Mouse (Mus musculus) stomach, postnatal 0 days (tissue): ENCODE results near the gene Prkce. TPM values are rescaled to one million over a fixed set of nuclear protein-coding genes. Genes with fewer than 3 reads are reported as not detected.

Source experiments
- ATAC-seq: fragments of 200-750 bp; cut with Nextera tagmentation; 2 replicates; pipeline ENCODE4 v1.8.0; 2017; ENCODE audit not compliant: low FRiP score, low TSS enrichment
- DNase-seq: peaks from one replicate; pipeline ENCODE4 v3.0.0-alpha.2; 2016; ENCODE audit warnings: low spot score
- H3K27ac ChIP-seq: fragments of 300-500 bp; sonication (generic); replicated peaks from 2 replicates; pipeline ENCODE4 v1.5.1; 2014; ENCODE audit warnings: mild to moderate bottlenecking, control low read depth
- H3K27me3 ChIP-seq: fragments of 300-500 bp; sonication (generic); 2 replicates; pipeline ENCODE4 v1.6.1; 2014; ENCODE audit warnings: low read length; ENCODE audit not compliant: control insufficient read depth, insufficient read depth
- H3K36me3 ChIP-seq: fragments of 300-500 bp; sonication (generic); 2 replicates; pipeline ENCODE4 v1.6.1; 2014; ENCODE audit warnings: low read length, mixed read lengths; ENCODE audit not compliant: control insufficient read depth, insufficient read depth
- H3K4me1 ChIP-seq: fragments of 300-500 bp; sonication (generic); replicated peaks from 2 replicates; pipeline ENCODE4 v1.6.1; 2014; ENCODE audit warnings: antibody characterized with exemption; ENCODE audit not compliant: control insufficient read depth, insufficient read depth
- H3K4me2 ChIP-seq: fragments of 300-500 bp; sonication (generic); replicated peaks from 2 replicates; pipeline ENCODE4 v1.6.1; 2014; ENCODE audit warnings: low read depth, mild to moderate bottlenecking, control low read depth, moderate library complexity
- H3K4me3 ChIP-seq: fragments of 300-500 bp; sonication (generic); 2 replicates; pipeline ENCODE4 v1.5.1; 2014; ENCODE audit warnings: low read depth, low read length, control low read depth
- H3K9ac ChIP-seq: fragments of 300-500 bp; sonication (generic); 2 replicates; pipeline ENCODE4 v1.6.1; 2014; ENCODE audit warnings: mild to moderate bottlenecking, low read length, control low read depth, mixed read lengths
- H3K9me3 ChIP-seq: fragments of 300-500 bp; sonication (generic); 2 replicates; pipeline ENCODE4 v1.6.1; 2016; ENCODE audit warnings: low read length; ENCODE audit not compliant: control insufficient read depth
- CTCF ChIP-seq: IDR thresholded peaks from 2 replicates; pipeline ENCODE4 v1.5.1; 2016; ENCODE audit warnings: antibody characterized with exemption, low read depth, mild to moderate bottlenecking, moderate library complexity
- EP300 ChIP-seq: optimal IDR thresholded peaks from 2 replicates; pipeline ENCODE3; 2016; ENCODE audit warnings: antibody characterized with exemption
- WGBS: fragments of 180-500 bp; shearing (Covaris S2); extraction: QIAGEN DNeasy Blood & Tissue Kit; methylation state at CpG from one replicate; pipeline ENCODE4 v1.1.7; 2014; 5-methylcytosine and 5-hydroxymethylcytosine counted together
- polyA plus RNA-seq: library from polyadenylated mRNA; unstranded; fragments of >200 nt; fragmentation: Nextera tagmentation; extraction: Ambion mirVana; gene quantifications from 2 replicates; pipeline ENCODE4 v1.2.1, GENCODE M21; 2015

Gene Prkce
- polyA plus RNA-seq, 1 experiment from 2014 or later, result 3.4 TPM

DNA sequence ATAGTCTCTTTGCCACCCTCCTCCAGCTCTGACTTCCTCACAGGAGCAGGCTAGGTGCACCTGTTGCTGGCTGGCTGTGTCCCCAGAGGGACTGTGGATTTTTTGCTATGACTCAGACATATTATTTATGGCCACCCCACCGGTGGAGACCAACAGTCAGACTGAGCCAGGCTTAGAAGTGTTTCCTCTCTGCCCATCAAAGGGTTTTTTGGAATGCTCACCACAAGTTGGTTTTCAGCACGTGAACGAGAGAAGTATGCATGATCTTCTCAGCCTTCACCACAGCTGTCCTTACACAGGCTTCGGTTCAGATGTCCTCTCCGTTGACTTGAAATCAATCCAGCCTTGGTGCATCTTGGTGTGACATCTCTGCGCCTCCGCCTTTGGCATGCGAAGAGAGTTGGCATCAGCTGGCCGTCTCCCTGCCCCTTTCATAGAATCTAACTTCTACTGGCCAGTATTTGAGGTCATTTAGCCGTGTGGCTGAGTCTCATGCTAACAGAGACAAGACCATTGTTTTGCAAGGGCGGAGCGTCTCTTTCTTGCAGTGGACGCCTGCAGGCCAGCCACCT lies 42.2 kb downstream of the Prkce start:
- Histone ChIP-seq H3K36me3 (no peaks in the 10 kb centered on the region), H3K4me3 (no peak overlapping the region), H3K27ac (no peak overlapping the region), H3K4me1 (no peaks in the 10 kb centered on the region), H3K9me3 (no peaks in the 10 kb centered on the region), H3K27me3 (no peaks in the 10 kb centered on the region), H3K9ac (no peak overlapping the region), H3K4me2 (no peak overlapping the region)
- TF ChIP-seq CTCF (no peak), EP300 (no peak)
- no peak for DNase-seq
- 82% methylated on average over 13 of the region's 13 CpGs for WGBS
- no peak for ATAC-seq

DNA sequence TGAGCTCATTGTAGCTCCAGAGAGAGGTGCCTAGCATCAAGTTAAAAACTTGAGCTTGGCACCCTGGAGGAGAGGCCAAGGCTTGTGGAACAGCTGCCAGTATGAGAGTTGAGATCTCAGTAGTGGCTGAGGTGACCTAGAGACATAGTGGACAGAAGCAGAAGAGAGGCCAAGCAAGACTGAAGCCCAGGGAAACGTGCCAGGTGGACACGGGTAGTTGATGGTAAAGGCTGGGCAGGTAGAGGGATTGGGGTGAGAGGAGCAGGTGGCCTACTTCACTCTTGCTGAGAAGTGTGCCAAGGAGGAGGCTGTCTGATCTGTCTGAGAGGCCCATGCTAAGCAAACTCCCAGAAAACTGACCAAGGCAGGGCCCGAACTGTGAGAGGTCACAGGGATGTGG lies 44.6 kb downstream of the Prkce start:
- Histone ChIP-seq H3K36me3 (no peaks in the 10 kb centered on the region), H3K4me2 (no peak overlapping the region), H3K9me3 (no peaks in the 10 kb centered on the region), H3K4me1 (no peaks in the 10 kb centered on the region), H3K9ac (no peak overlapping the region), H3K4me3 (no peak overlapping the region), H3K27me3 (no peaks in the 10 kb centered on the region), H3K27ac (no peak overlapping the region)
- TF ChIP-seq CTCF (no peak), EP300 (no peak)
- DNase-seq (no peak), ATAC-seq (no peak)
- WGBS, result 90% methylated on average over 3 of the region's 3 CpGs

DNA sequence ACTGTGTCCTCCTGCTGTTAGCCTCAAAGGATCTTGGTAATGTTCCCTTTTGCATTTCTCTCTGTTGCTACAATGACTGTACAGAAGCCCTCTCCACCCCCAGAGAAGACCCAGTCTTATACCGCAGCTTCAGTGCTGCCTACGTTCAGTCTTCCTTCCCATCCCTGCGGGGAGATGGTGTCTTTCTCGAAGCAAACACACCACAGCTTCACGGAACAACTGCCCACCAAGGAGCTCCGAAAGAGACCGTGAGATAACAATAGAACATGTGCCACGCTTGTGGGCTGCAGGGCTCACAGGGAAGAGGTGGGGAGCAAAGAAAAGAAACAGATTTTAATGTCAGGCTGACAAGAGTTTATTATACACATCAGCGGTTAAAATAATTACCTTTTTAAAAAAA lies 46.7 kb downstream of the Prkce start:
- DNase-seq (no peak), ATAC-seq (no peak)
- 44% methylated on average over 9 of the region's 9 CpGs for WGBS
- no peak overlapping the region for H3K4me2 ChIP-seq
- H3K27ac ChIP-seq, result no peak overlapping the region
- TF ChIP-seq CTCF (no peak), EP300 (no peak)
- no peaks in the 10 kb centered on the region for H3K36me3 ChIP-seq
- H3K4me3 ChIP-seq, result no peak overlapping the region
- no peak overlapping the region for H3K9ac ChIP-seq
- H3K27me3 ChIP-seq, result no peaks in the 10 kb centered on the region
- H3K4me1 ChIP-seq, result no peaks in the 10 kb centered on the region
- H3K9me3 ChIP-seq, result no peaks in the 10 kb centered on the region

DNA sequence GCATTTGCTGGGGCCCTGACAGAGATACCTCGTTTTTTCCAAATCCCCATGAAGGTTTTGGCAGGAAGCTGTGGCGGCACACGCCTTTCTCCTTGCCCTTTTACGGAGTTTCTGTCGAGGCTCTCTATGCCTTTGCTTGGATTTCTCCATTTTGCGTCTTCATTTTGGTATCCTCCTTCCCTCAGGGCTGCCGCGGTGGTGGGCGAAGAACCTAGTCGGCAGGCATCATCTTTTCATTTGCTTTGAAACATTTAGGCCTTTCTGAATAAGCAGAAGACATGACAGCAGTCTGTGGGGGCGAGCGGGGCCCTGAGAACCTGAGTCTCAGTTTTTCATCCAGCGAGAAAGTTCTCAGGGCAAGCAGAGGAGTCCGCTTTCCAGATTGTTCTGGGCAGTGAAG lies 47.2 kb downstream of the Prkce start:
- Histone ChIP-seq H3K9ac (no peak overlapping the region), H3K4me2 (no peak overlapping the region), H3K4me1 (no peaks in the 10 kb centered on the region), H3K36me3 (no peaks in the 10 kb centered on the region), H3K4me3 (no peak overlapping the region), H3K27me3 (no peaks in the 10 kb centered on the region), H3K9me3 (no peaks in the 10 kb centered on the region), H3K27ac (no peak overlapping the region)
- TF ChIP-seq EP300, result no peak
- no peak for TF ChIP-seq CTCF
- no peak for ATAC-seq
- WGBS, result 65% methylated on average over 14 of the region's 14 CpGs
- DNase-seq, result no peak

DNA sequence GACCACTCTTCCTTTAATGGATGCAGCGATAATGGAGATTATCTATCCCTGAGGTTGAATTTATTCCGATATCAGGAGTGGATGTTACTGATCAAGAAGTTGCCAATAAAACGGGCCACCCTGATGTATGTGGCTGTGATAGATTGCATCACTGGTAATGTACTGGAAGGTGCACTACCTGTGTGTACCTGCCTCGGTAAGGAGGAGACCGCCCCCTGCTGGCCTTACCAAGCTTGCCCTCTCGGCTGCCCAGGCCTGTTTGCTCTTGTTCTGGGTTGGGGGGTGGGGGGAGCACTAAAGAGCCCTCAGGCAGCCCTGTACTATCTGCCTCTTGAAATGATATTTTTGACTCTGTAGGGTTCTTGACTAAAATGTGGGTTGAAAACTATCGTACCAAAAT lies 48.2 kb downstream of the Prkce start:
- DNase-seq (peak; percentile 79), ATAC-seq (peak; percentile 88)
- Histone ChIP-seq H3K4me1 (no peaks in the 10 kb centered on the region), H3K27me3 (no peaks in the 10 kb centered on the region), H3K4me2 (no peak overlapping the region), H3K9me3 (no peaks in the 10 kb centered on the region), H3K27ac (no peak overlapping the region), H3K36me3 (no peaks in the 10 kb centered on the region), H3K9ac (no peak overlapping the region), H3K4me3 (no peak overlapping the region)
- 70% methylated on average over 7 of the region's 7 CpGs for WGBS
- TF ChIP-seq EP300 (no peak), CTCF (peak; percentile 75)

DNA sequence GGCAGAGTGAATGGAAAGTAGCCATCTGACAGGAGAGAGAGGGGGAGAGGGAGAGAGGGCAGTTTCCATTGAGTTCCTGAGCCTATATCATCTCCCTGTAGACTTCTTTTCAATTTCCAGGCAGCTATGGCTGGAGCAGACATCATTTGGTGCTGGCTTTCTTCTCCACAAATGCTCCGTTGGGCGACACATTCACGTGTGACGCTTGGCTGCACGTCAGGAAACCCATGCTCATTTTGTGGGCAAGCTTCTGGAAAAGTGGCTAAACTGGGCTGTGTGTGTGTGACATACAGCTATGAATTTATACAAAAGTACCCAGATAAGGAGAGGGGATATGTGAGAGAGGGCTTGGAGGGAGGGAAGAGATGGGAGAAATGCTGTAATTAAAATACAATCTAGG lies 49.9 kb downstream of the Prkce start:
- H3K4me1 ChIP-seq, result no peaks in the 10 kb centered on the region
- no peak for TF ChIP-seq CTCF
- TF ChIP-seq EP300, result no peak
- H3K4me2 ChIP-seq, result no peak overlapping the region
- H3K4me3 ChIP-seq, result no peak overlapping the region
- 83% methylated on average over 5 of the region's 5 CpGs for WGBS
- no peaks in the 10 kb centered on the region for H3K9me3 ChIP-seq
- H3K9ac ChIP-seq, result no peak overlapping the region
- ATAC-seq (no peak), DNase-seq (no peak)
- no peak overlapping the region for H3K27ac ChIP-seq
- H3K27me3 ChIP-seq, result no peaks in the 10 kb centered on the region
- H3K36me3 ChIP-seq, result no peaks in the 10 kb centered on the region
